Mouse (Mus musculus) neural tube, embryonic 15.5 days (tissue): ENCODE data around the gene Stam2. TPM values are rescaled to one million over a fixed set of nuclear protein-coding genes. Genes with fewer than 3 reads are reported as not detected.
A peak's percentile ranks its signal among the peaks of the same experiment; 100 is the strongest.

Experiments
- ATAC-seq: fragments of 200-750 bp; cut with Nextera tagmentation; 2 replicates; pipeline ENCODE4 v1.8.0; 2017; ENCODE audit warnings: mild to moderate bottlenecking, moderate TSS enrichment, moderate library complexity; ENCODE audit not compliant: low FRiP score
- H3K27ac ChIP-seq: fragments of 300-500 bp; sonication (generic); replicated peaks from 2 replicates; pipeline ENCODE4 v1.5.1; 2015; ENCODE audit warnings: mild to moderate bottlenecking, inconsistent platforms
- H3K27me3 ChIP-seq: fragments of 300-500 bp; sonication (generic); replicated peaks from 2 replicates; pipeline ENCODE4 v1.6.1; 2015; ENCODE audit warnings: inconsistent platforms
- H3K36me3 ChIP-seq: fragments of 300-500 bp; sonication (generic); 2 replicates; pipeline ENCODE4 v1.6.1; 2015; ENCODE audit warnings: inconsistent platforms
- H3K4me1 ChIP-seq: fragments of 300-500 bp; sonication (generic); 2 replicates; pipeline ENCODE4 v1.6.1; 2015; ENCODE audit warnings: inconsistent platforms
- H3K4me2 ChIP-seq: fragments of 300-500 bp; sonication (generic); 2 replicates; pipeline ENCODE4 v1.6.1; 2015; ENCODE audit warnings: inconsistent platforms, mild to moderate bottlenecking, moderate library complexity
- H3K4me3 ChIP-seq: fragments of 300-500 bp; sonication (generic); replicated peaks from 2 replicates; pipeline ENCODE4 v1.5.1; 2015; ENCODE audit warnings: mild to moderate bottlenecking, inconsistent platforms
- H3K9ac ChIP-seq: fragments of 300-500 bp; sonication (generic); replicated peaks from 2 replicates; pipeline ENCODE4 v1.6.1; 2015; ENCODE audit warnings: mild to moderate bottlenecking, inconsistent platforms
- H3K9me3 ChIP-seq: fragments of 300-500 bp; sonication (generic); replicated peaks from 2 replicates; pipeline ENCODE4 v1.6.1; 2016; ENCODE audit warnings: inconsistent platforms
- WGBS: fragments of 180-500 bp; shearing (Covaris S2); methylation state at CpG from one replicate; pipeline ENCODE4 v1.1.7; 2015; ENCODE audit warnings: mixed read lengths; 5-methylcytosine and 5-hydroxymethylcytosine counted together
- polyA plus RNA-seq: library from polyadenylated mRNA; unstranded; fragments of >200 nt; fragmentation: Nextera tagmentation; extraction: Ambion mirVana; gene quantifications from 2 replicates; pipeline ENCODE4 v1.2.1, GENCODE M21; 2015

The Stam2 gene
- polyA plus RNA-seq, 1 experiment from 2014 or later = 34.5 TPM

GRCm38 (mm10) chr2:52676023-52676912, 65.8 kb downstream of the Stam2 start, which contains the start of gene Cacnb4:
Cacnb4 (minus strand) TSS chr2:52676831.
- Histone ChIP-seq H3K4me1 (peaks cover 16% of the 10 kb centered on the region), H3K27me3 (peaks cover 13% of the 10 kb centered on the region; the same call in 1 of the 2 replicates), H3K4me3 (peak within 1 kb of the TSS; percentile 70), H3K27ac (peak within 1 kb of the TSS; percentile 63), H3K9ac (peak within 1 kb of the TSS; percentile 69), H3K36me3 (no peaks in the 10 kb centered on the region), H3K4me2 (peak within 1 kb of the TSS; percentile 95), H3K9me3 (no peaks in the 10 kb centered on the region)
- ATAC-seq = peak; percentile 91
- 0% methylated on average over 49 of the region's 77 CpGs for WGBS

GRCm38 (mm10) chr2:52675278-52675987, 66.6 kb downstream of the Stam2 start:
- H3K4me3 ChIP-seq = peak overlapping the region; percentile 70
- H3K4me2 ChIP-seq = peak overlapping the region; percentile 95
- H3K9ac ChIP-seq = peak overlapping the region; percentile 69
- H3K27ac ChIP-seq = peak overlapping the region; percentile 63
- no peaks in the 10 kb centered on the region for H3K9me3 ChIP-seq
- H3K36me3 ChIP-seq = no peaks in the 10 kb centered on the region
- peaks cover 16% of the 10 kb centered on the region for H3K4me1 ChIP-seq
- peaks cover 13% of the 10 kb centered on the region; the same call in 1 of the 2 replicates for H3K27me3 ChIP-seq
- under 1% methylated on average over 41 of the region's 42 CpGs for WGBS
- ATAC-seq = peak; percentile 60

GRCm38 (mm10) chr2:52674886-52675277, 67.2 kb downstream of the Stam2 start:
- Histone ChIP-seq H3K9ac (peak overlapping the region; percentile 69; the same call in 1 of the 2 replicates), H3K4me2 (peak overlapping the region; percentile 95), H3K27me3 (peaks cover 13% of the 10 kb centered on the region; the same call in 1 of the 2 replicates), H3K36me3 (no peaks in the 10 kb centered on the region), H3K27ac (no peak overlapping the region), H3K4me3 (peak overlapping the region; percentile 70), H3K9me3 (no peaks in the 10 kb centered on the region), H3K4me1 (peaks cover 16% of the 10 kb centered on the region)
- no peak for ATAC-seq
- WGBS = 2% methylated on average over 19 of the region's 19 CpGs

- Histone ChIP-seq H3K4me2 (no peak overlapping the region), H3K27me3 (peaks cover 13% of the 10 kb centered on the region; the same call in 1 of the 2 replicates), H3K27ac (no peak overlapping the region), H3K4me1 (peaks cover 16% of the 10 kb centered on the region), H3K4me3 (no peak overlapping the region), H3K36me3 (no peaks in the 10 kb centered on the region), H3K9ac (no peak overlapping the region), H3K9me3 (no peaks in the 10 kb centered on the region)
- ATAC-seq = no peak
- WGBS = 88% methylated on average over 1 of the region's 1 CpGs
Observed at GRCm38 (mm10) chr2:52673172-52673571, 68.9 kb downstream of the Stam2 start.

GRCm38 (mm10) chr2:52670733-52671132, 71.3 kb downstream of the Stam2 start:
- Histone ChIP-seq H3K27me3 (peaks cover 13% of the 10 kb centered on the region; the same call in 1 of the 2 replicates), H3K4me3 (no peak overlapping the region), H3K4me1 (peaks cover 12% of the 10 kb centered on the region), H3K36me3 (no peaks in the 10 kb centered on the region), H3K9me3 (no peaks in the 10 kb centered on the region), H3K4me2 (no peak overlapping the region), H3K9ac (no peak overlapping the region), H3K27ac (no peak overlapping the region)
- 92% methylated on average over 5 of the region's 5 CpGs for WGBS
- ATAC-seq = no peak

GRCm38 (mm10) chr2:52668480-52668879, 73.6 kb downstream of the Stam2 start:
- no peak overlapping the region for H3K9ac ChIP-seq
- H3K36me3 ChIP-seq = no peaks in the 10 kb centered on the region
- H3K9me3 ChIP-seq = no peaks in the 10 kb centered on the region
- no peak overlapping the region for H3K4me2 ChIP-seq
- H3K4me3 ChIP-seq = no peak overlapping the region
- 0 out of 2 replicates have a peak, but pooled peaks cover 3% of the 10 kb centered on the region for H3K27me3 ChIP-seq
- no peak overlapping the region for H3K27ac ChIP-seq
- no peak for ATAC-seq
- H3K4me1 ChIP-seq = no peaks in the 10 kb centered on the region
- WGBS = 92% methylated on average over 6 of the region's 6 CpGs

GRCm38 (mm10) chr2:52656722-52657121, 85.4 kb downstream of the Stam2 start:
- H3K4me3 ChIP-seq = no peak overlapping the region
- no peak overlapping the region for H3K9ac ChIP-seq
- WGBS = 88% methylated on average over 5 of the region's 5 CpGs
- no peaks in the 10 kb centered on the region for H3K36me3 ChIP-seq
- no peaks in the 10 kb centered on the region for H3K9me3 ChIP-seq
- no peaks in the 10 kb centered on the region for H3K4me1 ChIP-seq
- no peak overlapping the region for H3K4me2 ChIP-seq
- no peak overlapping the region for H3K27ac ChIP-seq
- 0 out of 2 replicates have a peak, but pooled peaks cover 3% of the 10 kb centered on the region for H3K27me3 ChIP-seq
- no peak for ATAC-seq

GRCm38 (mm10) chr2:52654541-52654940, 87.5 kb downstream of the Stam2 start:
- 88% methylated on average over 4 of the region's 4 CpGs for WGBS
- no peaks in the 10 kb centered on the region for H3K4me1 ChIP-seq
- ATAC-seq = no peak
- no peak overlapping the region for H3K4me3 ChIP-seq
- no peak overlapping the region for H3K9ac ChIP-seq
- H3K36me3 ChIP-seq = no peaks in the 10 kb centered on the region
- H3K27ac ChIP-seq = no peak overlapping the region
- no peak overlapping the region for H3K4me2 ChIP-seq
- no peaks in the 10 kb centered on the region for H3K27me3 ChIP-seq
- no peaks in the 10 kb centered on the region for H3K9me3 ChIP-seq

GRCm38 (mm10) chr2:52651547-52651946, 90.5 kb downstream of the Stam2 start:
- Histone ChIP-seq H3K27ac (no peak overlapping the region), H3K4me1 (no peaks in the 10 kb centered on the region), H3K36me3 (no peaks in the 10 kb centered on the region), H3K9me3 (no peaks in the 10 kb centered on the region), H3K4me2 (no peak overlapping the region), H3K27me3 (no peaks in the 10 kb centered on the region), H3K4me3 (no peak overlapping the region), H3K9ac (no peak overlapping the region)
- no peak for ATAC-seq
- 87% methylated on average over 6 of the region's 6 CpGs for WGBS

- Histone ChIP-seq H3K4me2 (no peak overlapping the region), H3K4me1 (no peaks in the 10 kb centered on the region), H3K27me3 (no peaks in the 10 kb centered on the region), H3K9ac (no peak overlapping the region), H3K9me3 (no peaks in the 10 kb centered on the region), H3K4me3 (no peak overlapping the region), H3K27ac (no peak overlapping the region), H3K36me3 (no peaks in the 10 kb centered on the region)
- no peak for ATAC-seq
- WGBS = 71% methylated on average over 8 of the region's 8 CpGs
Observed at GRCm38 (mm10) chr2:52647255-52647998, 94.7 kb downstream of the Stam2 start.

- Histone ChIP-seq H3K9ac (no peak overlapping the region), H3K9me3 (no peaks in the 10 kb centered on the region), H3K4me2 (no peak overlapping the region), H3K36me3 (no peaks in the 10 kb centered on the region), H3K27ac (no peak overlapping the region), H3K27me3 (no peaks in the 10 kb centered on the region), H3K4me1 (no peaks in the 10 kb centered on the region), H3K4me3 (no peak overlapping the region)
- no peak for ATAC-seq
- WGBS = 89% methylated on average over 6 of the region's 6 CpGs
Observed at GRCm38 (mm10) chr2:52643657-52644056, 98.4 kb downstream of the Stam2 start.
